Mouse (Mus musculus) gastrocnemius, postnatal 36 days (tissue): ENCODE results near the gene Gm20605. TPM values are rescaled to one million over a fixed set of nuclear protein-coding genes. Genes with fewer than 3 reads are reported as not detected.
A peak's percentile ranks its signal among the peaks of the same experiment; 100 is the strongest.

Source experiments
- DNase-seq, 2 experiments: peaks; one replicate each; pipeline ENCODE4 v3.0.0; 2022
- intact Hi-C: fragments of 180-260 bp; cut with DNase I; formaldehyde crosslinking; loops from one replicate; pipeline ENCODE4 v1.15.1; 2025
- total RNA-seq, 2 experiments: library from RNA; stranded (reverse); gene quantifications; 2 replicates each; pipeline ENCODE4 v1.2.3; 2021

Gm20605 gene
- total RNA-seq, 2 experiments from 2014 or later, result 2.0 to 2.9 TPM

GRCm38 (mm10) chr5:137683388-137684293 lies 54.7 kb downstream of the Gm20605 start:
- intact Hi-C loops, result no loop called here
- no peak for DNase-seq

DNA sequence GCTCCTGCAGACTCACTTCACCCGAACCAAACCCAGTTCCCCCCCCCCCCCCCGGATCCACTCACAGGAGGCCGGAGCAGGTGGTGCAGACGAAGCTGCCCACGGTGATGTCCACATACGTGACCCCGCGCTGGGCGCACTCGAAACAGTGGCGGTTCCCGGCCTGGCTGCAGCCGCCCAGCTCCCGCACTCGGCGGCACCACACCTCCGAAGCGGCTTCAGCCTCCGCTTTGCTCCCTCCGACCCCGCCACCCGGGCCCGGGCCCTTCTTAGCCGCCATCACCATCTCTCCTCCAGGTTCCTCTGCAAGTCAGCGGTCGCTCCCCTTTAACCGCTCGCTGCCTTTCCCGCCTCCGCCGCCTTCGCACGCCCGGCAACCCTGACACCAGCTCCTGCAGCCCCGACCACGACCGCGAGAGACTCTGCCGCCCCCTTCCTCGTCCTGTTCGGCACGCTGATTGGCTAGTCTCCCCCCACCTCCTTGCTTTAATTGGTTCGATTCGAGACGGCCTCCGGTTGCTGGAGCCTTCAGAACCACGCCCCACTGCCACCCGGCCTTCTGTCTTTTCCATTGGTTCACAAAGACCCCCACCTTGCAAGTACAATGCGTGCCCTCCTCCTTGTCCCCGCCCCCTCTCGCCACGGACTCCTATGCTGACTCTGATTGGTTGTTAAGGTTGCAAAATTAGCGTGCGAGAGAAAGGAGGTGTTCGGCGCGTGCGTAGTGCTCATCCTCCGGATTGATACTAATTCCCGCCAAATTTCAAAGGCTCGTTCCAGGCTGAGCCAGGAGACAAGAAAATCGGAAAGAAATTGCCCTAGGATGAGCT lies 55.5 kb downstream of the Gm20605 start, which contains the start of gene Agfg2:
TSS of gene Agfg2 (minus strand) at position 433 of the 830 bp plus-strand sequence.
- intact Hi-C loops, result no loop called here
- peak; percentile 90 to 96 for DNase-seq

- intact Hi-C loops, result no loop called here
- no peak for DNase-seq
Measured at GRCm38 (mm10) chr5:137685653-137686052, 56.7 kb downstream of the Gm20605 start.

GRCm38 (mm10) chr5:137686127-137686790 lies 57.3 kb downstream of the Gm20605 start:
- no peak for DNase-seq
- intact Hi-C loops, result no loop called here

DNA sequence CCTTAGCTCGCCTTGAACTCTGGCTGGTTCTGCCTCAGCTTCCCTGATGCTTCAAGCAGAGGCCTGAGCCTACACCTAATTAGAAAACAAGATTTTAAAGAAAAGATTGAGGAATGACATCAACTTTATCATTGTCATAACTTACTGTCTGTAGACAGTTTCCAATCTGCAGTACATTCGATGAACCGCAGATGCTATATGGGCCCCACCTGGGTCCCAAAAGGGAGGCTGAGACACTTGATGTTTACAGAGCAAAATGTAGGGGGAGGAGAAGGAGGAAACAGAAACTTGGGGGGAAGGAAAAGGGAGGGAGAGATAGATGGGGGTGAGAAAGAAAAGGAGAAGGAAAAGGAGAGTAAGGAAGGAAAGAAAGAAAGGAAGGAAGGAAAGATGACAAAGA lies 61.0 kb downstream of the Gm20605 start:
- no peak for DNase-seq
- intact Hi-C loops, result no loop called here

- intact Hi-C loops, result no loop called here
- DNase-seq, result no peak
Measured at GRCm38 (mm10) chr5:137690531-137690930, 61.6 kb downstream of the Gm20605 start.

- DNase-seq, result no peak
- intact Hi-C loops, result no loop called here
Measured at GRCm38 (mm10) chr5:137691881-137692280, 62.9 kb downstream of the Gm20605 start.

Other genes starting within 250 kb of the Gm20605 start
- under 1 TPM; 0.02 to 0.03 TPM for gene Zan, start 152.1 kb upstream of the Gm20605 start, total RNA-seq
- gene Pop7, start 126.7 kb upstream of the Gm20605 start, total RNA-seq, result 1 to 10 TPM; 8.6 to 9.9 TPM
- gene Gigyf1, start 110.6 kb upstream of the Gm20605 start, total RNA-seq, result 10 to 100 TPM; 17.4 to 23.4 TPM
- gene Epo, start 95.9 kb upstream of the Gm20605 start, total RNA-seq, result not detected
- 100 to 1,000 TPM; 107 to 129 TPM for gene Gnb2, start 95.7 kb upstream of the Gm20605 start, total RNA-seq
- gene Actl6b, start 75.7 kb upstream of the Gm20605 start, total RNA-seq, result not detected
- not detected for gene Tfr2, start 59.3 kb upstream of the Gm20605 start, total RNA-seq
- gene Mospd3, start 28.1 kb upstream of the Gm20605 start, total RNA-seq, result 10 to 100 TPM in 1 of 2 experiments, 1 to 10 TPM in 1; 9.6 to 13.7 TPM
- gene Pcolce, start 15.4 kb upstream of the Gm20605 start, total RNA-seq, result 10 to 100 TPM; 57.1 to 66.1 TPM
- gene Fbxo24, start 173 bp upstream of the Gm20605 start, total RNA-seq, result not detected
- gene Lrch4, start 54 bp upstream of the Gm20605 start, total RNA-seq, result 10 to 100 TPM; 13.6 to 13.8 TPM
- gene Sap25, start 12.2 kb downstream of the Gm20605 start, total RNA-seq, result 1 to 10 TPM; 2.3 to 2.7 TPM
- gene Irs3, start 16.5 kb downstream of the Gm20605 start, total RNA-seq, result under 1 TPM; 0.47 to 0.48 TPM
- 1 to 10 TPM; 3.8 to 4.6 TPM for gene Agfg2, start 55.6 kb downstream of the Gm20605 start, total RNA-seq
- gene Nyap1, start 112.4 kb downstream of the Gm20605 start, total RNA-seq, result under 1 TPM; 0.20 to 0.28 TPM
- gene Tsc22d4, start 116.6 kb downstream of the Gm20605 start, total RNA-seq, result 10 to 100 TPM; 52.2 to 55.6 TPM
- gene Ppp1r35, start 149.7 kb downstream of the Gm20605 start, total RNA-seq, result 1 to 10 TPM; 5.6 to 7.9 TPM
- gene Mepce, start 158.5 kb downstream of the Gm20605 start, total RNA-seq, result 10 to 100 TPM; 20.8 to 25.2 TPM
- under 1 TPM in 1 of 2 experiments, not detected in 1; 0.17 TPM for gene Zcwpw1, start 158.6 kb downstream of the Gm20605 start, total RNA-seq
- gene Pilra, start 207.1 kb downstream of the Gm20605 start, total RNA-seq, result under 1 TPM; 0.10 to 0.59 TPM
- gene Pilrb1, start 228.9 kb downstream of the Gm20605 start, total RNA-seq, result not detected
- gene Pilrb2, start 242.6 kb downstream of the Gm20605 start, total RNA-seq, result under 1 TPM in 1 of 2 experiments, not detected in 1; 0.23 TPM